Mouse (Mus musculus) limb, embryonic 12.5 days (tissue): Measurements from ENCODE around the gene Ly6g6f. TPM values are rescaled to one million over a fixed set of nuclear protein-coding genes. Genes with fewer than 3 reads are reported as not detected.
A peak's percentile ranks its signal among the peaks of the same experiment; 100 is the strongest.
"Not testable (repeated sequence)": the region's sequence is repeated elsewhere in the genome, so short reads cannot be mapped to it uniquely, and the experiment has no call there.

Experiments used
- ATAC-seq: fragments of 200-750 bp; cut with Nextera tagmentation; 2 replicates; pipeline ENCODE4 v1.8.0; 2017; ENCODE audit warnings: low read depth, moderate TSS enrichment; ENCODE audit not compliant: insufficient number of reproducible peaks, insufficient read depth, low FRiP score, low TSS enrichment
- H3K27ac ChIP-seq: fragments of 300-500 bp; sonication (generic); 2 replicates; pipeline ENCODE4 v1.5.1; 2016; ENCODE audit warnings: mild to moderate bottlenecking, moderate library complexity
- H3K27me3 ChIP-seq: fragments of 300-500 bp; sonication (generic); 2 replicates; pipeline ENCODE4 v1.6.1; 2016; ENCODE audit warnings: mild to moderate bottlenecking, moderate library complexity
- H3K36me3 ChIP-seq: fragments of 300-500 bp; sonication (generic); 2 replicates; pipeline ENCODE4 v1.6.1; 2016; ENCODE audit warnings: mild to moderate bottlenecking, moderate library complexity
- H3K4me1 ChIP-seq: fragments of 300-500 bp; sonication (generic); replicated peaks from 2 replicates; pipeline ENCODE4 v1.6.1; 2016
- H3K4me2 ChIP-seq: fragments of 300-500 bp; sonication (generic); 2 replicates; pipeline ENCODE4 v1.6.1; 2016; ENCODE audit warnings: mild to moderate bottlenecking, moderate library complexity
- H3K4me3 ChIP-seq: fragments of 300-500 bp; sonication (generic); replicated peaks from 2 replicates; pipeline ENCODE4 v1.5.1; 2016; ENCODE audit warnings: mild to moderate bottlenecking
- H3K9ac ChIP-seq: fragments of 300-500 bp; sonication (generic); replicated peaks from 2 replicates; pipeline ENCODE4 v1.6.1; 2016; ENCODE audit warnings: mild to moderate bottlenecking, moderate library complexity
- H3K9me3 ChIP-seq: fragments of 300-500 bp; sonication (generic); 2 replicates; pipeline ENCODE4 v1.6.1; 2016; ENCODE audit warnings: mild to moderate bottlenecking, moderate library complexity
- WGBS: fragments of 180-500 bp; shearing (Covaris S2); methylation state at CpG from one replicate; pipeline ENCODE4 v1.1.7; 2016; 5-methylcytosine and 5-hydroxymethylcytosine counted together
- polyA plus RNA-seq: library from polyadenylated mRNA; unstranded; fragments of >200 nt; fragmentation: Nextera tagmentation; extraction: Ambion mirVana; gene quantifications from 2 replicates; pipeline ENCODE4 v1.2.1, GENCODE M21; 2016

Gene Ly6g6f
- polyA plus RNA-seq, 1 experiment from 2014 or later = 0.66 TPM

DNA sequence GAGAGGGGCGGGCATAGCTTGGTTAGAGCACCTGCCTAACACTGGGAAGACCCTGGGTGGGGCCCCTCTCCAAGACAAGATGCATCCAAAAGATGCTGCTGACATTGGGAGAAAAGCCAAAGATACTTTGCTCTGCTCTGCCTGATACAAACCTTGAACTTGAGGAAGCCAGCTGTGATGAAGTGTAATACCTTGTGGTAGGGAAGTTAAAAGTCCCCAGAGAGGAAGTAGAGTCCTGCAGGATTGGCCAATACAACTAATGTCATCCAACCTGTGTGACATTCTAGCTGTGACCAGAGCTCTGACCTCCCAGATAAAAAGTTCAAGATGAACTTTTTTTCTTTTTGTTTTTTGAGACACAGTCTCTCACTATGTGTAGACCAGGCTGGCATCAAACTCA, 39.7 kb upstream of the Ly6g6f start:
- no peaks in the 10 kb centered on the region for H3K9me3 ChIP-seq
- H3K4me3 ChIP-seq = peak overlapping the region; percentile 70; the same call in 1 of the 2 replicates
- no peak overlapping the region for H3K4me2 ChIP-seq
- peak overlapping the region; percentile 64; the same call in 1 of the 2 replicates for H3K27ac ChIP-seq
- H3K9ac ChIP-seq = no peak overlapping the region
- H3K27me3 ChIP-seq = no peaks in the 10 kb centered on the region
- no peak for ATAC-seq
- peaks cover 37% of the 10 kb centered on the region for H3K4me1 ChIP-seq
- H3K36me3 ChIP-seq = peaks cover 43% of the 10 kb centered on the region
- 87% methylated on average over 1 of the region's 1 CpGs for WGBS

GRCm38 (mm10) chr17:35124261-35124896, 39.0 kb upstream of the Ly6g6f start:
- not testable (repeated sequence) for H3K9me3 ChIP-seq, H3K9ac ChIP-seq, H3K4me3 ChIP-seq, H3K27ac ChIP-seq, H3K4me2 ChIP-seq, ATAC-seq, H3K27me3 ChIP-seq
- Histone ChIP-seq H3K36me3 (peaks cover 40% of the 10 kb centered on the region), H3K4me1 (peaks cover 43% of the 10 kb centered on the region)
- 92% methylated on average over 12 of the region's 12 CpGs for WGBS

- Histone ChIP-seq H3K36me3 (peaks cover 41% of the 10 kb centered on the region), H3K4me1 (peaks cover 39% of the 10 kb centered on the region)
- H3K27ac ChIP-seq, H3K4me3 ChIP-seq, H3K9ac ChIP-seq, H3K4me2 ChIP-seq, H3K27me3 ChIP-seq, H3K9me3 ChIP-seq, ATAC-seq: not testable (repeated sequence)
- WGBS = 95% methylated on average over 9 of the region's 9 CpGs
Observed at GRCm38 (mm10) chr17:35123287-35123686, 37.9 kb upstream of the Ly6g6f start.

DNA sequence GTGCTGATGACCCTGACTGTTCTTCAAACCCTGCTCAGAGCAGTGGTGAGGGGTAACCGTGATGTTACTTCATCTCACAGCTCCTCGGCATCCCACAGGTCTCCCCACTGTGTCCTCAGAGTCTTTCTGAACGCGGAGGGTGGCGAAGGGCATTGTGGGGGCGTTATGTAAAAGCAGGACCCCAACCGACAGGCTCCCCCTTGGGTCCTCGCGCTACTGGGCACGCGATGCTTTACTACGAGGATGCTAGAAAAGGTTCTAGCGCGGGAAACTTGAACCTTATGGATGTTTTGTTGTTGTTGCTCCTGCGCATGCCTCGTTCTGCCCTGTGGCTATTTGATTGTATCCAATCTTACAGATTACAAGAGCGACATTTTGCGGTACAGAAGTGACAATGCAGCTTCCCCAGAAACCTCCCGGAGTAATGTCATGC, 36.5 kb upstream of the Ly6g6f start, which contains the start of gene Csnk2b:
Gene Csnk2b (minus strand): TSS at position 183 of the 433 bp plus-strand sequence.
- WGBS = 1% methylated on average over 19 of the region's 19 CpGs
- Histone ChIP-seq H3K9me3 (no peaks in the 10 kb centered on the region), H3K9ac (peak within 1 kb of the TSS; percentile 95), H3K36me3 (peaks cover 47% of the 10 kb centered on the region), H3K27me3 (no peaks in the 10 kb centered on the region), H3K27ac (peak within 1 kb of the TSS; percentile 92), H3K4me2 (peak within 1 kb of the TSS; percentile 96), H3K4me3 (peak within 1 kb of the TSS; percentile 95), H3K4me1 (peaks cover 29% of the 10 kb centered on the region)
- no peak for ATAC-seq

GRCm38 (mm10) chr17:35121143-35121799, 35.9 kb upstream of the Ly6g6f start, which contains the start of gene Gpank1:
Gene Gpank1, plus strand, starts transcription at chr17:35121455.
- WGBS = under 1% methylated on average over 50 of the region's 50 CpGs
- peaks cover 52% of the 10 kb centered on the region for H3K36me3 ChIP-seq

DNA sequence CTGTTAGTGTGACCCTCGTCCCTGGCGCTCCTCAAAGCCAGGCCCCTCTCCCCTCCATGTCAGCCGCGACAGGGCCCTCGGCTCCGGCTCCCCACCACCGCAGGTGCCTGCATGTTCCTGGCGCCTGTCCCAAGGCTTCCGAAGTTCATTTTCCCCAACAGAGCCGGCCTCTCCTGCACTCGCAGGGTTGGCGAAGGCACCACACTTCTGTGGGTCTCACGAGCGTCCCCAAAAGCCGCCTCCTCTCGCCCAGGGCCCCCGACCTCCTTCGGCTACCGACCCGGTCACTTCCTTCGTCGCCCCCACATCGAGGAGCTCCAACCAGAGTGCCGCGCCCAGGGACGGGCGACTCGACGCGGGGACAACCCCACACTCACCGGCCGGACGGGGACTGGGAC, 35.3 kb upstream of the Ly6g6f start:
- WGBS = under 1% methylated on average over 33 of the region's 33 CpGs
- H3K27ac ChIP-seq = peak overlapping the region; percentile 60; the same call in 1 of the 2 replicates

More at GRCm38 (mm10) chr17:35121143-35121799, 35.9 kb upstream of the Ly6g6f start, which contains the start of gene Gpank1:
- H3K9me3 ChIP-seq = no peaks in the 10 kb centered on the region
- ATAC-seq = peak; percentile 96
- peaks cover 24% of the 10 kb centered on the region for H3K4me1 ChIP-seq
- H3K4me3 ChIP-seq = peak within 1 kb of the TSS; percentile 95
- H3K9ac ChIP-seq = peak within 1 kb of the TSS; percentile 95
- H3K27me3 ChIP-seq = no peaks in the 10 kb centered on the region
- H3K4me2 ChIP-seq = peak within 1 kb of the TSS; percentile 96
- peak within 1 kb of the TSS; percentile 92 for H3K27ac ChIP-seq

DNA sequence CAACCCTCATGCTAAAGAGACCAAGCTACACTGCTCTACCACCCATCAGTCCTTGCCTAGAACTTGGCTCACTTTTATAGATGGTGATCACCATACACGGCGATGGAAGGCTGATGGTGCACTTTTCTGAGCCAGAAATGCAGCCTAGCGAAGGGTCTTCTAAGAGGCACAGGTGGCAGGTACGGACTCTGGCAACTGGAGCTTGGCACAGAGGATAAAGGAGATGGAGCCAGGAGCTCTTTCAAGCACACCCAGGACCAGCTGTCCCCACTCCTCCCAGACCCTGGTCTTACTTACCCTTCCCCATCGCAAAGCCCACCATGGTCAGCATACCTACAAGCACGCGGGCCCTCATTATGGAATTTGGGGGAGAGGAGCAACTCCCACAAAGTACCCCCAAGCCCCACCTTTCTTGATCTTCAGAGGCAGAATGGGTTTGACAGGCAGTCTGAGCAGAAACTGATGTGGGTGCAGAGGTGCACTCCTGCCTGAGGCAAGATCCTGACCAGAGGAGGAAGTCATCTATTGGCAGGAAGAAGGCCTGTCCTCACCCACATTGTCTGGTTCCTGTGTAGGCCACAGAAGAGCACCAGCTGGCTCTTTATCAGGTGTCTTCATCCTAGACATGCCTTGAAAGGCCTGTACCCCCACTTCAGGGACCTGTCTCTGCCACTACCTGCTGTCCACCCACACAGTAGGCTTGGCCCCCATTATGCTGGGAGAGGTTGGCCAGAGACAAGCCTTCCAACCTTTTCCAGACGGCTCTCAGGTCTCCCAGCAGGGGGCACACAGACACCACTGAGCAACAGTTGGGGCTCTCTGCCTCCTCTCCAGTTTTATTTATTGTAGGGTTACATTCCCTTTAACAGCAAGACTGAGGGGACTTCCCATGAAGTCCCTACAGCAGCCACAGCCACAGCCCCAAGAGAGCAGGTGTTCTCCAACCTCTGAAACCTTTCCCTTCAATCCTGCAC, 29.9 kb upstream of the Ly6g6f start, which contains the start of gene Ly6g5b:
Gene Ly6g5b (minus strand): TSS at position 383 of the 974 bp plus-strand sequence.
- Histone ChIP-seq H3K4me2 (no peak within 1 kb of the TSS), H3K4me1 (peaks cover 8% of the 10 kb centered on the region), H3K9ac (no peak within 1 kb of the TSS), H3K36me3 (peaks cover 56% of the 10 kb centered on the region), H3K27ac (no peak within 1 kb of the TSS), H3K9me3 (no peaks in the 10 kb centered on the region), H3K27me3 (no peaks in the 10 kb centered on the region), H3K4me3 (no peak within 1 kb of the TSS)
- no peak for ATAC-seq
- 83% methylated on average over 8 of the region's 8 CpGs for WGBS

More for the DNA sequence above, 35.3 kb upstream of the Ly6g6f start:
- no peak for ATAC-seq
- no peaks in the 10 kb centered on the region for H3K27me3 ChIP-seq
- H3K4me3 ChIP-seq = peak overlapping the region; percentile 95
- H3K9ac ChIP-seq = peak overlapping the region; percentile 95
- H3K4me2 ChIP-seq = peak overlapping the region; percentile 96
- H3K36me3 ChIP-seq = peaks cover 57% of the 10 kb centered on the region
- peaks cover 24% of the 10 kb centered on the region for H3K4me1 ChIP-seq
- H3K9me3 ChIP-seq = no peaks in the 10 kb centered on the region

DNA sequence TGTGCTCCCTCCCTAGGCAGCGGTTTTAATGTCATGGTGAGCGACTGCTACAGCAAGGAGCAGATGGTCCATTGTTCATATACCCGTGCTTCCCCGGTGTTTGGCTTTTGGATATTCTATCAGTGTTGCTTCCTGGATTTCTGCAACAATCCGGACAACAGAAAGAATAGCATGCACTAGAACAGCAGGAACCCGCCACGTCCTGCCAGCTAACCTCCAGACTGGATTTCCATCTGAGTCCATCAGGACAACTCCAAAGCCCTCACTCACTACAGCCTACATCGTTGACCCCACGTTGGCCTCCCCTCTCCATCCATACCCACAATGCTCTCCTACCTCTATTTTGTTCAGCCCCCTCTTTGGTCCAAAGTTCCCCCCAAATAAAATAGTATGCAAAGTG, 26.4 kb upstream of the Ly6g6f start:
- ATAC-seq = no peak
- Histone ChIP-seq H3K4me1 (no peaks in the 10 kb centered on the region), H3K4me2 (no peak overlapping the region), H3K27me3 (no peaks in the 10 kb centered on the region), H3K9ac (no peak overlapping the region), H3K27ac (no peak overlapping the region), H3K36me3 (peaks cover 30% of the 10 kb centered on the region), H3K4me3 (no peak overlapping the region), H3K9me3 (no peaks in the 10 kb centered on the region)
- WGBS = 80% methylated on average over 9 of the region's 9 CpGs

- 80% methylated on average over 6 of the region's 6 CpGs for WGBS
- H3K4me1 ChIP-seq = peaks cover 6% of the 10 kb centered on the region; the same call in 1 of the 2 replicates
- peaks cover 12% of the 10 kb centered on the region for H3K36me3 ChIP-seq
- no peak within 1 kb of the TSS for H3K4me3 ChIP-seq
- no peak within 1 kb of the TSS for H3K9ac ChIP-seq
- H3K4me2 ChIP-seq = no peak within 1 kb of the TSS
- H3K27ac ChIP-seq = no peak within 1 kb of the TSS
- no peaks in the 10 kb centered on the region for H3K27me3 ChIP-seq
- no peaks in the 10 kb centered on the region for H3K9me3 ChIP-seq
- ATAC-seq = no peak
Observed at GRCm38 (mm10) chr17:35108097-35108496, 22.7 kb upstream of the Ly6g6f start, which contains the start of gene Ly6g5c. Gene Ly6g5c, plus strand, starts transcription at chr17:35108279.

- WGBS = 77% methylated on average over 3 of the region's 3 CpGs
- H3K9me3 ChIP-seq = no peaks in the 10 kb centered on the region
- no peak for ATAC-seq
- no peak overlapping the region for H3K27ac ChIP-seq
- H3K4me1 ChIP-seq = peaks cover 6% of the 10 kb centered on the region; the same call in 1 of the 2 replicates
- 0 out of 2 replicates have a peak overlapping the region, but pooled peaks have one; percentile 17 for H3K4me2 ChIP-seq
- H3K36me3 ChIP-seq = peaks cover 28% of the 10 kb centered on the region
- H3K4me3 ChIP-seq = no peak overlapping the region; the same call in 1 of the 2 replicates
- no peaks in the 10 kb centered on the region for H3K27me3 ChIP-seq
- no peak overlapping the region for H3K9ac ChIP-seq
Observed at GRCm38 (mm10) chr17:35106522-35106921, 21.1 kb upstream of the Ly6g6f start.
